Mouse (Mus musculus): Measurements from ENCODE around the gene Ghitm. TPM values are rescaled to one million over a fixed set of nuclear protein-coding genes. Genes with fewer than 3 reads are reported as not detected.

Gene Ghitm
- 100 to 1,000 TPM; 232 to 262 TPM for polyA plus RNA-seq (2017; shearing (Covaris generic))

GRCm38 (mm10) chr14:37135127-37135593 is at the start of gene Ghitm:
Ghitm (minus strand) TSS chr14:37135272.

GRCm38 (mm10) chr14:37113922-37114321 is 21.1 kb downstream of the Ghitm start, which contains the start of gene 2610528A11Rik:
2610528A11Rik (minus strand) TSS chr14:37114022.

GRCm38 (mm10) chr14:37097956-37098530 is 37.0 kb downstream of the Ghitm start, which contains the start of gene Cdhr1:
Cdhr1 (minus strand) TSS chr14:37098347.

Other genes starting within 250 kb of the Ghitm start
- gene Ccser2, start 166.5 kb downstream of the Ghitm start, polyA plus RNA-seq (2017; shearing (Covaris generic)): 10 to 100 TPM; 43.5 to 45.6 TPM
- gene Rgr, start 86.3 kb downstream of the Ghitm start, polyA plus RNA-seq (2017; shearing (Covaris generic)): 1 to 10 TPM in 1 of 2 experiments, not detected in 1; 1.0 TPM
- not detected for gene Lrit1, start 80.4 kb downstream of the Ghitm start, polyA plus RNA-seq (2017; shearing (Covaris generic))
- gene Lrit2, start 67.3 kb downstream of the Ghitm start, polyA plus RNA-seq (2017; shearing (Covaris generic)): under 1 TPM; 0.14 to 0.66 TPM
- under 1 TPM; 0.05 to 0.49 TPM for gene Cdhr1, start 36.9 kb downstream of the Ghitm start, polyA plus RNA-seq (2017; shearing (Covaris generic))
- 1 to 10 TPM in 1 of 2 experiments, under 1 TPM in 1; 0.39 to 4.8 TPM for gene 2610528A11Rik, start 21.2 kb downstream of the Ghitm start, polyA plus RNA-seq (2017; shearing (Covaris generic))

Data from inflammation-experienced regulatory T-cells (primary cell).